Mouse (Mus musculus): Measurements from ENCODE around the gene Mvb12b. TPM values are rescaled to one million over a fixed set of nuclear protein-coding genes. Genes with fewer than 3 reads are reported as not detected.

Gene Mvb12b
- polyA plus RNA-seq, 1 experiment from 2014 or later = 19.0 TPM

GRCm38 (mm10) chr2:33869689-33870343 is 17.9 kb downstream of the Mvb12b start:
- Histone ChIP-seq H3K4me3 (no peak overlapping the region), H3K36me3 (peaks cover 44% of the 10 kb centered on the region), H3K27me3 (ENCODE audit: low read depth, poor library complexity, severe bottlenecking) (peaks cover 50% of the 10 kb centered on the region), H3K9me3 (replicated peaks) (peaks cover 14% of the 10 kb centered on the region; the same call in 1 of the 2 replicates), H3K27ac (replicated peaks) (peak overlapping the region; percentile 35; the same call in 1 of the 2 replicates), H3K4me1 (peaks cover 39% of the 10 kb centered on the region)
- WGBS = 86% methylated on average over 10 of the region's 10 CpGs
- DNase-seq (ENCODE audit: low spot score) = no peak

DNA sequence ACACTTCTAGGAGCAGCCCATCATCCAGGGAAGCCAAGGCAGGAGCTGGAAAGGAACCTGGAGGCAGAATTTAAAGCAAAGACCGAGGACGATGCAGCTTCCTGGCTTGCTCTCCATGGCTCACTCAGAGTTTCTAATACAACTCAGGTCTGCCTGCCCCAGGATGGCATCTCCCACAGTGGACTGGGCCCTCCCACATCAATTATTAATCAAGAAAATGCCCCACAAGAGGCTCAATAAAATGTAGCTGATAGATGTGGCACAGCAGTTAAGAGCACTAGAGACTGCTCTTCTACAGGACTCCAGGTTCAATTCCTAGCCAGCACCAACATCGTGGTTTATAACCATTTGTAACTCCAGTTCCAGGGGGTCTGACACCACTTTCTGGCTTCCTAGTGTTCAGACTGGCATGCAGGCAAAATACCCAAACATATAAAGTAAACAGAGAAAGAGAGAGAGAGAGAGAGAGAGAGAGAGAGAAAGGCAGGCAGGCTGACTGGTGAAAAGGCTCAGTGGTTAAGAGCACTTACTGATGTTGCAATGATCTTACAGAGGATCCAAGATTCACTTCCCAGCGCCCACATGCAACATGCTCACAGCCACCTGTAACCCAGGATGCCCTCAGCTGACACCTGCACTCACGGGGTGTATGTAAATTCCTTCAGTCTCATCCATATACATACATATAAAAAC is 18.6 kb downstream of the Mvb12b start:
- Histone ChIP-seq H3K27ac (replicated peaks) (no peak overlapping the region), H3K9me3 (replicated peaks) (peaks cover 14% of the 10 kb centered on the region; the same call in 1 of the 2 replicates), H3K4me3 (no peak overlapping the region), H3K27me3 (ENCODE audit: low read depth, poor library complexity, severe bottlenecking) (peaks cover 44% of the 10 kb centered on the region), H3K4me1 (peaks cover 32% of the 10 kb centered on the region), H3K36me3 (peaks cover 40% of the 10 kb centered on the region)
- no peak for DNase-seq (ENCODE audit: low spot score)
- WGBS = 81% methylated on average over 5 of the region's 5 CpGs

- peaks cover 14% of the 10 kb centered on the region; the same call in 1 of the 2 replicates for H3K9me3 ChIP-seq (replicated peaks)
- DNase-seq (ENCODE audit: low spot score) = no peak
- peaks cover 32% of the 10 kb centered on the region for H3K36me3 ChIP-seq
- 85% methylated on average over 4 of the region's 4 CpGs for WGBS
- peaks cover 36% of the 10 kb centered on the region for H3K27me3 ChIP-seq (ENCODE audit: low read depth, poor library complexity, severe bottlenecking)
- H3K4me3 ChIP-seq = no peak overlapping the region
- H3K4me1 ChIP-seq = peaks cover 28% of the 10 kb centered on the region
- no peak overlapping the region for H3K27ac ChIP-seq (replicated peaks)
These were observed 19.4 kb downstream of the Mvb12b start for GRCm38 (mm10) chr2:33868322-33868721.

GRCm38 (mm10) chr2:33856746-33857145 is 31.0 kb downstream of the Mvb12b start:
- peaks cover 22% of the 10 kb centered on the region for H3K4me1 ChIP-seq
- H3K27me3 ChIP-seq (ENCODE audit: low read depth, poor library complexity, severe bottlenecking) = no peaks in the 10 kb centered on the region
- peaks cover 11% of the 10 kb centered on the region for H3K36me3 ChIP-seq
- WGBS = 72% methylated on average over 2 of the region's 2 CpGs
- no peaks in the 10 kb centered on the region for H3K9me3 ChIP-seq (replicated peaks)
- H3K27ac ChIP-seq (replicated peaks) = no peak overlapping the region
- no peak for DNase-seq (ENCODE audit: low spot score)
- no peak overlapping the region for H3K4me3 ChIP-seq

DNA sequence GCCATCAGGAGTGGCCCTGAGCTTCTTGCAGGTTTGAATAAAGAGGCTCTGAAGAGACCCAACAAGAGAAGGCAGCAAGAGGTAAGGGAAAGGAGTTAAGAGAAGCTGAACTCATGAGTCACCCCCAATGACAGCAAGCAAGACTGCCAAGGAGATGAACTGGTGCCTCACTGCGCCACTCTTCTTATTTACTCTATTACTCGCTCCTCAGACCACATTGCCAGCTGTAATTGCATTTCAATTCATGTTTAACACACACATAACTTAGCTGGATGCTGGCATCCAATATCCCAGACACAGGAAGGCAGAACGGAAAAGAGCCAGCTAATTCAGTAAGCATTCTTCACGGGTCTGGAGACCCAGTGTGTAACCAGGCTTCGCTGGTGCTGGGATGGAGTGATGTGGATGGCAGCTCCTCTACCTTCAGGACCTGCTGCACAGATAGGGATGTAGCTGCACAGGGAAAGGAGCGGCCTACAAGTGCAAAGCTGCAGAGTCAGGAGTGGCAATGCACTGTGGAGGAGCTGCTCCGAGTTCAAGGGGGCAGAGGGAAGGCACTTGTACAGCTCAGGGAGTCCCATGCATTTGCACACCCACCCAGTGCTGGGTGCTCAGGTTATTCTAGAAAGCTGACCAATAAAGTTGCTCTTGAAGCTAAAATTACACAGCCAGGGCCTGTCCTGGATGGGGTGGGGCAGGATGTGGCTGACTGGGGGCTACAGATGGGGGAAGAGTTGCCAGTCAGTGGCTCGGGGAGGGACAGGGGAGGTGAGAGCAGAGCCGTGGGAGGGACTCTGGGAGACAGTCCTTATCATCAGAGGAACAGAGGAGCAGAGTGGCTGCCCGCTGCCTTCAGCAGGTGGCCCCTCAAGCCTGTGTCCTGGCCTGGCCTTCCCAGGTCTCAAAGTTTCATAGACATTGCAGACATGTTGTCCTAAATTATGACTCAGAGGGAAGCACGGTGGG is 34.5 kb downstream of the Mvb12b start:
- peak overlapping the region; percentile 49 for H3K27ac ChIP-seq (replicated peaks)
- peaks cover 14% of the 10 kb centered on the region for H3K4me1 ChIP-seq
- no peak for DNase-seq (ENCODE audit: low spot score)
- H3K9me3 ChIP-seq (replicated peaks) = no peaks in the 10 kb centered on the region
- H3K4me3 ChIP-seq = no peak overlapping the region
- H3K27me3 ChIP-seq (ENCODE audit: low read depth, poor library complexity, severe bottlenecking) = no peaks in the 10 kb centered on the region
- WGBS = 82% methylated on average over 11 of the region's 11 CpGs
- H3K36me3 ChIP-seq = peaks cover 29% of the 10 kb centered on the region

DNA sequence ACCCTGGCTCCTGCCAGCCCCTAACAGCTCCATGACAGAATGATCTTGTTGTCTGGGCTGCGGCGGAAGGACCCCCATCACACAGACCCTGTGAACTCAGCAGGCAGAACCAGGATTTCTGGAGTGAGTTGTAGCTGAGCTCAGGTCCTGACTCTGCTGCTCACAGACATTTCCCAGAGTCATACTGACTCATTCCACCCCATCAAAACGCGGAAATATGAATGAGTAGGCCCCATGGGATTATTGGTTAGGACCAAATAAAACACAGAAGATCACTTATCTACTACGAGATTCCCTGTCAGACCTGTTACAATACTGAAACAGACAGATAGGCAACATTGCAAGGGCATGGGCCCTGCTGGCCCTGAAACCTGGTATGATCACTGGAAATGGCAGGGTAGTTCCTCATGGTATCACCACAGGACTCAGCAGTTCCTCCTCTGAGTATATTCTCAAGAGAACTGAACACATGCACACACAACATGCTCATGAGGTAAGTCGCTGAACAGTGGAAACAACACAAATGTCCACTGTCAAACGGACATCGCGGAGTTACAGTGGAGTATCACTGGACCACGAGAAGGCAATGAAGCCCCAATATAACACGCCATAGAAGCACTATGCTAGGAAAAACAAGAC is 40.4 kb downstream of the Mvb12b start:
- Histone ChIP-seq H3K4me1 (peaks cover 20% of the 10 kb centered on the region), H3K36me3 (peaks cover 31% of the 10 kb centered on the region), H3K4me3 (no peak overlapping the region), H3K9me3 (replicated peaks) (no peaks in the 10 kb centered on the region), H3K27ac (replicated peaks) (peak overlapping the region; percentile 57), H3K27me3 (ENCODE audit: low read depth, poor library complexity, severe bottlenecking) (no peaks in the 10 kb centered on the region)
- no peak for DNase-seq (ENCODE audit: low spot score)
- WGBS = 92% methylated on average over 11 of the region's 11 CpGs

GRCm38 (mm10) chr2:33846635-33847034 is 41.1 kb downstream of the Mvb12b start:
- H3K27ac ChIP-seq (replicated peaks) = peak overlapping the region; percentile 57

DNA sequence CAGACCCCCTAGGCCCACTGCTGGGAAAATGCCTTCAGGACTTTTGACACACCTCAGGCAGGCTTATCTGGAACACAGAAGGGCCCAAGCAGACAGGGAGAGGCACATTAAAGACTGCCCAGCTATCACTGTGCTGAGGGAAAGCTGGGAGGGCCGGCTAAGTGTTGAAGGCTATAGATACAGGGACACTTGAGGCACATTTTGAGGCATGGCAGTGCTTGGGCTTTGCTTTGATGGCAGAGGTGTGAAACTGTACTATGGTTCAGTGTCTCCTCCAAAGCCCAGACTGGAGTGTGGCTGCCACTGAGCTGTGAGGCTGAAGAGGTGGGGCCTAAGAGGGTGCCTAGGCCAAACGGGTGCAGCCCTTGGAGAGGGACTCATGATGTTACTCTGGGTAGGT is 44.1 kb downstream of the Mvb12b start:
- WGBS = 70% methylated on average over 2 of the region's 2 CpGs
- H3K4me1 ChIP-seq = peaks cover 33% of the 10 kb centered on the region
- DNase-seq (ENCODE audit: low spot score) = no peak

More at GRCm38 (mm10) chr2:33846635-33847034, 41.1 kb downstream of the Mvb12b start:
- Histone ChIP-seq H3K4me1 (peaks cover 20% of the 10 kb centered on the region), H3K36me3 (peaks cover 31% of the 10 kb centered on the region), H3K27me3 (ENCODE audit: low read depth, poor library complexity, severe bottlenecking) (no peaks in the 10 kb centered on the region), H3K9me3 (replicated peaks) (no peaks in the 10 kb centered on the region), H3K4me3 (no peak overlapping the region)
- DNase-seq (ENCODE audit: low spot score) = no peak
- 69% methylated on average over 4 of the region's 4 CpGs for WGBS

DNA sequence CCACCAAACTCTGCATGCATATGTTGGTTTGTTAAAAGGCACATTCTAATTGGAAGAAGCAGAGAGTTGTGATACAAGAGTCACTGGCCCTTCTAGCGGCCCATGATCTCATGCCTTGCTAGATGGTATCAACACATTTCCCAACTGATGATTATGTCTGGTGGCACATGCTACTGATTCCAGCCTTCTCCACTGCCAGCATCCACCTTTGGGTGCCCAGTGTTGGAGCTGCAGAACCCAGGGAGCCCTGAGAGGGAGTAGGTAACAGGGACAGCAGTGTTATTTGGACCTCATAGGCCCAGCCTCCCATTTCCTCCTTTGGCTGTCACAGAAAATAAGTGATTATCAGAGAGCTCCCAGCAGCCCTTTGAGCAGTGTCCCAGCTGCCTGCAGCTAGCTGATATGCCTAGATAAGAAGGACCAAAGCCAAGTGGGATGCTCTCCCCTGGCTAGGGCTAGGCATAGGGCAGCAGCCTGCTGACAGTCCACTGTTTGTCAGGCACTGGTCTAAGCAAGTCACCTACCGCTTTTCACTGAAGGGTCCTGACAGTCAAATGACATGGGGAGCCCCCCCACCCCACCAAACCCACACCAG is 44.7 kb downstream of the Mvb12b start:
- Histone ChIP-seq H3K27me3 (ENCODE audit: low read depth, poor library complexity, severe bottlenecking) (no peaks in the 10 kb centered on the region), H3K9me3 (replicated peaks) (no peaks in the 10 kb centered on the region), H3K36me3 (peaks cover 14% of the 10 kb centered on the region), H3K4me1 (peaks cover 35% of the 10 kb centered on the region), H3K4me3 (no peak overlapping the region), H3K27ac (replicated peaks) (0 out of 2 replicates have a peak overlapping the region, but pooled peaks have one; percentile 53)
- DNase-seq (ENCODE audit: low spot score) = no peak
- 87% methylated on average over 2 of the region's 2 CpGs for WGBS

More for the DNA sequence above, 44.1 kb downstream of the Mvb12b start:
- H3K27me3 ChIP-seq (ENCODE audit: low read depth, poor library complexity, severe bottlenecking) = no peaks in the 10 kb centered on the region
- peak overlapping the region; percentile 53 for H3K27ac ChIP-seq (replicated peaks)
- no peak overlapping the region for H3K4me3 ChIP-seq
- peaks cover 12% of the 10 kb centered on the region for H3K36me3 ChIP-seq
- H3K9me3 ChIP-seq (replicated peaks) = no peaks in the 10 kb centered on the region

GRCm38 (mm10) chr2:33841980-33842379 is 45.8 kb downstream of the Mvb12b start:
- 83% methylated on average over 4 of the region's 4 CpGs for WGBS
- no peaks in the 10 kb centered on the region for H3K27me3 ChIP-seq (ENCODE audit: low read depth, poor library complexity, severe bottlenecking)
- H3K4me1 ChIP-seq = peaks cover 42% of the 10 kb centered on the region
- DNase-seq (ENCODE audit: low spot score) = no peak
- H3K9me3 ChIP-seq (replicated peaks) = no peaks in the 10 kb centered on the region
- H3K4me3 ChIP-seq = no peak overlapping the region
- peaks cover 22% of the 10 kb centered on the region for H3K36me3 ChIP-seq
- no peak overlapping the region; the same call in 1 of the 2 replicates for H3K27ac ChIP-seq (replicated peaks)

GRCm38 (mm10) chr2:33840483-33840882 is 47.3 kb downstream of the Mvb12b start:
- peaks cover 20% of the 10 kb centered on the region for H3K36me3 ChIP-seq
- no peaks in the 10 kb centered on the region for H3K9me3 ChIP-seq (replicated peaks)
- no peak for DNase-seq (ENCODE audit: low spot score)
- no peak overlapping the region for H3K4me3 ChIP-seq
- no peak overlapping the region; the same call in 1 of the 2 replicates for H3K27ac ChIP-seq (replicated peaks)
- 76% methylated on average over 3 of the region's 3 CpGs for WGBS
- no peaks in the 10 kb centered on the region for H3K27me3 ChIP-seq (ENCODE audit: low read depth, poor library complexity, severe bottlenecking)
- H3K4me1 ChIP-seq = peaks cover 42% of the 10 kb centered on the region

- H3K4me3 ChIP-seq = no peak overlapping the region
- H3K4me1 ChIP-seq = peaks cover 37% of the 10 kb centered on the region
- no peak overlapping the region for H3K27ac ChIP-seq (replicated peaks)
These were observed 48.5 kb downstream of the Mvb12b start for GRCm38 (mm10) chr2:33839252-33839651.

More at GRCm38 (mm10) chr2:33839252-33839651, 48.5 kb downstream of the Mvb12b start:
- Histone ChIP-seq H3K36me3 (peaks cover 23% of the 10 kb centered on the region), H3K9me3 (replicated peaks) (no peaks in the 10 kb centered on the region), H3K27me3 (ENCODE audit: low read depth, poor library complexity, severe bottlenecking) (no peaks in the 10 kb centered on the region)
- DNase-seq (ENCODE audit: low spot score) = no peak

All from midbrain, embryonic 10.5 days (tissue).